ENCODE assay signal across 7 mouse cellular contexts in the genomic region with DNA sequence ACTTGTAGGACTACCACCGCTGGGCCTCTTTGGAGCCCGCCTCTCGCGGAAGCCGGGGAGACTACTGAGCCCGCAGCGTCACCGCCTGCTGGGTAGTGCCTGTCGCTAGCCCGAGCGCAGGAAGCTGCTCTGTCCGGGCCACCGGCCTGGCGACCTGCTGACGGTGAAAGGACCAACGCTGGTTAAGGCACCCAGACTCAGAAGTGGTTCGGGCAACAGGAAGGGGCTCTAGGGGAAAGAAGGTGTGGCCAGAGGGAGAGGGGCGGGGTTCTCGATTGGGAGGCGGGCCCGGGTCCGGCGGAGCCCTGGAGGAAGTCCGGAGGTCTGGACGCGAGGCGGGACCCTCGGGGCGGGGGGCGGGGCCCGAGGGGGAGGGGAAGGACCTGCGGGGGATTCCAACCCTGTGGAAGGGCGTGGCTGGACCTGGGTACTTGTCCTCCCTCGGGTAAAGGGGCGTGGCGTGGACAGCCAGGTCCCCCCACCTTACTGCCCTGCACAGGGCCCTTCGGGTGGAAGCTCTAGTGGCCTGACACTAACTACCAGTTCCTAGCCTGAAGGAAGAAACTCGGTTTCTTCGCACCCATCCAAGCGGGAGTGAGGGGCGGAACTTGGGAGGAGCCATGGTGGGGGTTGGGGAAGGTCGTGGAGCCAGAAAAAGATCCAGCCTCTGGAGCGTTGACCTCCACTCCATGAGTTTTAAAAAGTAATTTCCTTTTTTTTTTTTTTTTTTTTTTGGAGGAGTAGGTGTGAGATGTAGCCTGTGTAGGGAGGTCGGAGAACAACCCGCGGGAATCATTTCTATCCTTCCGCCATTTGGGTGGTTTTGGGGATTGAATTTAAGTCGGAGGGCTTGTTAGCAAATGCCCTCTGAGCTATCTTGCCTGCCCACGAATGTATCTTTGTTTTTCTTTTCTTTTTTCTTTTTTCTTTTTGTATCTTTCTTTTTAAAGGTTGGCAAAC. TPM values are rescaled to one million over a fixed set of nuclear protein-coding genes. Genes with fewer than 3 reads are reported as not detected.
A peak's percentile ranks its signal among the peaks of the same experiment; 100 is the strongest.
DNase-seq lines count a peak whose midpoint lies in the region; ATAC-seq and TF ChIP-seq lines count a peak whose summit lies in the region.

No protein-coding gene starts in this region.

- 2% methylated on average over 43 of the region's 49 CpGs for WGBS in intestine, embryonic 16.5 days
- 2% methylated on average over 45 of the region's 49 CpGs for WGBS in limb, embryonic 14.5 days
- 2% methylated on average over 42 of the region's 49 CpGs for WGBS in midbrain, embryonic 15.5 days

- H3K4me3 ChIP-seq in intestine, embryonic 16.5 days (ENCODE audit: low read length): peak overlapping the region; percentile 66
- peak overlapping the region; percentile 52 for H3K4me3 ChIP-seq in limb, embryonic 14.5 days (replicated peaks; ENCODE audit: low read length)
- H3K4me3 ChIP-seq in midbrain, embryonic 15.5 days: peak overlapping the region; percentile 48

- peak; percentile 86 for ATAC-seq in intestine, embryonic 16.5 days
- ATAC-seq in limb, embryonic 14.5 days (ENCODE audit: low FRiP score, low read depth): peak; percentile 88
- ATAC-seq in midbrain, embryonic 15.5 days (replicated peaks): peak; percentile 64

- H3K27ac ChIP-seq in intestine, embryonic 16.5 days (ENCODE audit: low read length): peak overlapping the region; percentile 97
- peak overlapping the region; percentile 89 for H3K27ac ChIP-seq in limb, embryonic 14.5 days (replicated peaks; ENCODE audit: low read depth, low read length)
- H3K27ac ChIP-seq in midbrain, embryonic 15.5 days: peak overlapping the region; percentile 57

- H3K9ac ChIP-seq in intestine, embryonic 16.5 days (ENCODE audit: low read depth, low read length): peak overlapping the region; percentile 85
- peak overlapping the region; percentile 61 for H3K9ac ChIP-seq in limb, embryonic 14.5 days (ENCODE audit: low read depth, low read length, severe bottlenecking)
- peak overlapping the region; percentile 35 for H3K9ac ChIP-seq in midbrain, embryonic 15.5 days

- peak; percentile 49; the same call in 1 of the 2 replicates for TF ChIP-seq POLR2A in limb, embryonic 14.5 days (IDR thresholded peaks at IDR 0.05; ENCODE audit: borderline replicate concordance, extremely low read depth, insufficient read depth, insufficient read length)

- peaks cover 44% of the 10 kb centered on the region for H3K4me1 ChIP-seq in intestine, embryonic 16.5 days (ENCODE audit: control insufficient read depth, insufficient read depth, low read length)
- peaks cover 2% of the 10 kb centered on the region; the same call in 1 of the 2 replicates for H3K4me1 ChIP-seq in limb, embryonic 14.5 days (ENCODE audit: control insufficient read depth, insufficient read depth, low read length)
- H3K4me1 ChIP-seq in midbrain, embryonic 15.5 days: peaks cover 26% of the 10 kb centered on the region

- DNase-seq in adrenal gland, postnatal 14 days: peak; percentile 94
- DNase-seq in embryo, embryonic 11.5 days (ENCODE audit: low read depth, low spot score): peak; percentile 84
- DNase-seq in gastrocnemius, postnatal 4 days (ENCODE audit: low spot score in 2 of 2): peak; percentile 80 to 90
- DNase-seq in limb, embryonic 14.5 days (ENCODE audit: low spot score): peak; percentile 85
- DNase-seq in spleen, postnatal 10 days (ENCODE audit: low spot score in 2 of 2): peak; percentile 71 to 84

- peak overlapping the region; percentile 82 for H3K4me2 ChIP-seq in intestine, embryonic 16.5 days (ENCODE audit: low read depth, low read length)
- H3K4me2 ChIP-seq in limb, embryonic 14.5 days (replicated peaks; ENCODE audit: low read depth, low read length, severe bottlenecking): peak overlapping the region; percentile 68
- peak overlapping the region; percentile 81 for H3K4me2 ChIP-seq in midbrain, embryonic 15.5 days

- H3K9me3 ChIP-seq in intestine, embryonic 16.5 days (ENCODE audit: control insufficient read depth, low read length): no peaks in the 10 kb centered on the region
- H3K9me3 ChIP-seq in limb, embryonic 14.5 days (ENCODE audit: control insufficient read depth, low read length): no peaks in the 10 kb centered on the region
- no peaks in the 10 kb centered on the region for H3K9me3 ChIP-seq in midbrain, embryonic 15.5 days

- H3K36me3 ChIP-seq in intestine, embryonic 16.5 days (ENCODE audit: control insufficient read depth, insufficient read depth, low read length): no peaks in the 10 kb centered on the region
- H3K36me3 ChIP-seq in limb, embryonic 14.5 days (ENCODE audit: control insufficient read depth, insufficient read depth, low read length): no peaks in the 10 kb centered on the region
- H3K36me3 ChIP-seq in midbrain, embryonic 15.5 days (replicated peaks): no peaks in the 10 kb centered on the region

- no peaks in the 10 kb centered on the region for H3K27me3 ChIP-seq in intestine, embryonic 16.5 days (replicated peaks; ENCODE audit: control insufficient read depth, insufficient read depth, low read length)
- H3K27me3 ChIP-seq in limb, embryonic 14.5 days (ENCODE audit: control insufficient read depth, insufficient read depth, low read length): no peaks in the 10 kb centered on the region
- no peaks in the 10 kb centered on the region for H3K27me3 ChIP-seq in midbrain, embryonic 15.5 days (replicated peaks)

RNA-seq across cellular contexts. Expression of a gene that starts 9.9 kb away (rescaled TPM):
- total RNA-seq in adrenal gland, postnatal 14 days (2021): not detected in 2 replicates
- not detected for total RNA-seq in gastrocnemius, postnatal 4 days (2021)
- not detected in 2 replicates for polyA plus RNA-seq in intestine, embryonic 16.5 days (2015; fragmentation: Nextera tagmentation; extraction: Ambion mirVana)
- 0.15 TPM in 1 of 2 replicates, not detected in the other for polyA plus RNA-seq in limb, embryonic 14.5 days (2012; rRNA removed)
- polyA plus RNA-seq in limb, embryonic 14.5 days (2014; fragmentation: Nextera tagmentation; extraction: Ambion mirVana): not detected in 2 replicates
- 0.56 TPM in 1 of 2 replicates, not detected in the other for polyA plus RNA-seq in midbrain, embryonic 15.5 days (2015; fragmentation: Nextera tagmentation; extraction: Ambion mirVana)

RNA-seq across cellular contexts. Expression of a gene that starts 10.1 kb away (rescaled TPM):
- total RNA-seq in adrenal gland, postnatal 14 days (2021): not detected in 2 replicates
- not detected for total RNA-seq in gastrocnemius, postnatal 4 days (2021)
- polyA plus RNA-seq in intestine, embryonic 16.5 days (2015; fragmentation: Nextera tagmentation; extraction: Ambion mirVana): not detected in 2 replicates
- not detected in 2 replicates for polyA plus RNA-seq in limb, embryonic 14.5 days (2012; rRNA removed)
- polyA plus RNA-seq in limb, embryonic 14.5 days (2014; fragmentation: Nextera tagmentation; extraction: Ambion mirVana): not detected in 2 replicates
- 0.49 and 0.52 TPM in 2 replicates for polyA plus RNA-seq in midbrain, embryonic 15.5 days (2015; fragmentation: Nextera tagmentation; extraction: Ambion mirVana)

RNA-seq across cellular contexts. Expression of a gene that starts 12.5 kb away (rescaled TPM):
- 78.9 and 81.4 TPM in 2 replicates for total RNA-seq in adrenal gland, postnatal 14 days (2021)
- total RNA-seq in gastrocnemius, postnatal 4 days (2021): 10 to 100 TPM; 63.2 to 63.9 TPM
- polyA plus RNA-seq in intestine, embryonic 16.5 days (2015; fragmentation: Nextera tagmentation; extraction: Ambion mirVana): 289 and 312 TPM in 2 replicates
- polyA plus RNA-seq in limb, embryonic 14.5 days (2012; rRNA removed): 563 and 613 TPM in 2 replicates
- polyA plus RNA-seq in limb, embryonic 14.5 days (2014; fragmentation: Nextera tagmentation; extraction: Ambion mirVana): 648 and 776 TPM in 2 replicates
- polyA plus RNA-seq in midbrain, embryonic 15.5 days (2015; fragmentation: Nextera tagmentation; extraction: Ambion mirVana): 1,751 and 1,836 TPM in 2 replicates

RNA-seq across cellular contexts. Expression of a gene that starts 39.5 kb away (rescaled TPM):
- total RNA-seq in adrenal gland, postnatal 14 days (2021): 52.3 and 55.7 TPM in 2 replicates
- 10 to 100 TPM; 32.2 to 35.2 TPM for total RNA-seq in gastrocnemius, postnatal 4 days (2021)
- 24.5 and 24.7 TPM in 2 replicates for polyA plus RNA-seq in intestine, embryonic 16.5 days (2015; fragmentation: Nextera tagmentation; extraction: Ambion mirVana)
- polyA plus RNA-seq in limb, embryonic 14.5 days (2012; rRNA removed): 24.6 and 28.9 TPM in 2 replicates
- polyA plus RNA-seq in limb, embryonic 14.5 days (2014; fragmentation: Nextera tagmentation; extraction: Ambion mirVana): 27.6 and 29.9 TPM in 2 replicates
- 38.6 and 39.9 TPM in 2 replicates for polyA plus RNA-seq in midbrain, embryonic 15.5 days (2015; fragmentation: Nextera tagmentation; extraction: Ambion mirVana)

RNA-seq across cellular contexts. Expression of a gene that starts 41.6 kb away (rescaled TPM):
- total RNA-seq in adrenal gland, postnatal 14 days (2021): 55.7 and 59.5 TPM in 2 replicates
- 10 to 100 TPM; 39.5 to 42.1 TPM for total RNA-seq in gastrocnemius, postnatal 4 days (2021)
- 196 and 207 TPM in 2 replicates for polyA plus RNA-seq in intestine, embryonic 16.5 days (2015; fragmentation: Nextera tagmentation; extraction: Ambion mirVana)
- 209 and 212 TPM in 2 replicates for polyA plus RNA-seq in limb, embryonic 14.5 days (2012; rRNA removed)
- polyA plus RNA-seq in limb, embryonic 14.5 days (2014; fragmentation: Nextera tagmentation; extraction: Ambion mirVana): 201 and 225 TPM in 2 replicates
- polyA plus RNA-seq in midbrain, embryonic 15.5 days (2015; fragmentation: Nextera tagmentation; extraction: Ambion mirVana): 86.1 and 99.3 TPM in 2 replicates

Comparison
In these comparisons a context has a peak if more than half of its experiments do, and no peak if none do; other contexts are left out.
1. Peak in every context shown above with its lines: DNase-seq, ATAC-seq, H3K4me3 ChIP-seq and H3K27ac ChIP-seq.
2. H3K9ac ChIP-seq: peak in every context shown above with its lines; median percentile 85 in intestine, embryonic 16.5 days; 61 in limb, embryonic 14.5 days; 35 in midbrain, embryonic 15.5 days.